Mouse (Mus musculus) ES-E14 (cell line): ENCODE measurements at regions not wholly inside any gene's neighbourhood (a gene's known extent, or its start where the extent isn't known, plus 50 kb on each side); places are given as distances from the start of the nearest gene placed in this dataset.

Experiments used
- CHD2 ChIP-seq: IDR thresholded peaks from 2 replicates; pipeline ENCODE4 v1.6.1; 2014; ENCODE audit warnings: mild to moderate bottlenecking, low read depth, low read length, inconsistent platforms
- HCFC1 ChIP-seq: IDR thresholded peaks from 2 replicates; pipeline ENCODE4 v1.6.1; 2012; ENCODE audit warnings: low read length, inconsistent platforms, borderline replicate concordance; ENCODE audit not compliant: insufficient read depth
- MAFK ChIP-seq: IDR thresholded peaks from 2 replicates; pipeline ENCODE4 v1.6.1; 2014; ENCODE audit warnings: mild to moderate bottlenecking, low read depth, low read length, inconsistent platforms; ENCODE audit not compliant: insufficient read depth
- ZC3H11A ChIP-seq: IDR thresholded peaks from 2 replicates; pipeline ENCODE4 v1.6.1; 2012; ENCODE audit warnings: low read depth, mild to moderate bottlenecking, inconsistent platforms, low read length, borderline replicate concordance
- ZNF384 ChIP-seq: IDR thresholded peaks from 2 replicates; pipeline ENCODE4 v1.6.1; 2012; ENCODE audit warnings: low read depth, low read length, inconsistent platforms

GRCm38 (mm10) chr17:58765141-58765540 lies 226.0 kb downstream of the Pdzph1 start:
- TF ChIP-seq CHD2 (no peak), ZNF384 (no peak), MAFK (no peak), HCFC1 (no peak), ZC3H11A (no peak)
